Mouse (Mus musculus) hindbrain, embryonic 12.5 days (tissue): ENCODE data around the gene Gm49318. TPM values are rescaled to one million over a fixed set of nuclear protein-coding genes. Genes with fewer than 3 reads are reported as not detected.
"Not testable (repeated sequence)": the region's sequence is repeated elsewhere in the genome, so short reads cannot be mapped to it uniquely, and the experiment has no call there.

Source experiments
- ATAC-seq: fragments of 200-750 bp; cut with Nextera tagmentation; 2 replicates; pipeline ENCODE4 v1.8.0; 2017; ENCODE audit warnings: moderate TSS enrichment; ENCODE audit not compliant: low FRiP score
- H3K27ac ChIP-seq: fragments of 300-500 bp; sonication (generic); 2 replicates; pipeline ENCODE4 v1.5.1; 2016; ENCODE audit warnings: mild to moderate bottlenecking
- H3K27me3 ChIP-seq: fragments of 300-500 bp; sonication (generic); 2 replicates; pipeline ENCODE4 v1.6.1; 2016; ENCODE audit warnings: mild to moderate bottlenecking
- H3K36me3 ChIP-seq: fragments of 300-500 bp; sonication (generic); 2 replicates; pipeline ENCODE4 v1.6.1; 2016; ENCODE audit warnings: mild to moderate bottlenecking
- H3K4me1 ChIP-seq: fragments of 300-500 bp; sonication (generic); 2 replicates; pipeline ENCODE4 v1.6.1; 2016
- H3K4me2 ChIP-seq: fragments of 300-500 bp; sonication (generic); replicated peaks from 2 replicates; pipeline ENCODE4 v1.6.1; 2016; ENCODE audit warnings: mild to moderate bottlenecking
- H3K4me3 ChIP-seq: fragments of 300-500 bp; sonication (generic); 2 replicates; pipeline ENCODE4 v1.5.1; 2016; ENCODE audit warnings: mild to moderate bottlenecking
- H3K9ac ChIP-seq: fragments of 300-500 bp; sonication (generic); 2 replicates; pipeline ENCODE4 v1.6.1; 2016; ENCODE audit warnings: mild to moderate bottlenecking, moderate library complexity
- H3K9me3 ChIP-seq: fragments of 300-500 bp; sonication (generic); replicated peaks from 2 replicates; pipeline ENCODE4 v1.6.1; 2016; ENCODE audit warnings: mild to moderate bottlenecking
- WGBS: fragments of 180-500 bp; shearing (Covaris S2); methylation state at CpG from one replicate; pipeline ENCODE4 v1.1.7; 2016; 5-methylcytosine and 5-hydroxymethylcytosine counted together
- polyA plus RNA-seq: library from polyadenylated mRNA; unstranded; fragments of >200 nt; fragmentation: Nextera tagmentation; extraction: Ambion mirVana; gene quantifications from 2 replicates; pipeline ENCODE4 v1.2.1, GENCODE M21; 2016

Gene Gm49318
- polyA plus RNA-seq, 1 experiment from 2014 or later: not detected

- Histone ChIP-seq H3K4me3 (no peak overlapping the region), H3K9ac (no peak overlapping the region), H3K4me2 (no peak overlapping the region), H3K4me1 (peaks cover 7% of the 10 kb centered on the region), H3K27me3 (peaks cover 4% of the 10 kb centered on the region; the same call in 1 of the 2 replicates), H3K36me3 (no peaks in the 10 kb centered on the region), H3K9me3 (no peaks in the 10 kb centered on the region), H3K27ac (no peak overlapping the region)
- WGBS: 87% methylated on average over 7 of the region's 7 CpGs
- no peak for ATAC-seq
These were observed 18.9 kb upstream of the Gm49318 start for GRCm38 (mm10) chr9:22089986-22090385.

- Histone ChIP-seq H3K4me3 (no peak overlapping the region), H3K36me3 (no peaks in the 10 kb centered on the region), H3K4me1 (peaks cover 7% of the 10 kb centered on the region), H3K27me3 (peaks cover 4% of the 10 kb centered on the region; the same call in 1 of the 2 replicates), H3K27ac (no peak overlapping the region), H3K4me2 (no peak overlapping the region), H3K9me3 (no peaks in the 10 kb centered on the region), H3K9ac (no peak overlapping the region)
- no peak for ATAC-seq
- 99% methylated on average over 7 of the region's 7 CpGs for WGBS
These were observed 18.2 kb upstream of the Gm49318 start for GRCm38 (mm10) chr9:22089281-22089680.

- WGBS: 78% methylated on average over 2 of the region's 2 CpGs
- ATAC-seq: no peak
These were observed 16.1 kb upstream of the Gm49318 start for GRCm38 (mm10) chr9:22087034-22087618.

GRCm38 (mm10) chr9:22086012-22086411 is 15.0 kb upstream of the Gm49318 start:
- peak overlapping the region; percentile 81 for H3K4me3 ChIP-seq
- ATAC-seq: no peak
- peaks cover 7% of the 10 kb centered on the region for H3K4me1 ChIP-seq
- peak overlapping the region; percentile 61 for H3K4me2 ChIP-seq
- no peaks in the 10 kb centered on the region for H3K27me3 ChIP-seq
- H3K27ac ChIP-seq: no peak overlapping the region
- peaks cover 4% of the 10 kb centered on the region; the same call in 1 of the 2 replicates for H3K36me3 ChIP-seq
- H3K9me3 ChIP-seq: no peaks in the 10 kb centered on the region
- 84% methylated on average over 6 of the region's 6 CpGs for WGBS
- H3K9ac ChIP-seq: peak overlapping the region; percentile 80

More at GRCm38 (mm10) chr9:22087034-22087618, 16.1 kb upstream of the Gm49318 start:
- Histone ChIP-seq H3K4me3 (no peak overlapping the region), H3K4me1 (peaks cover 7% of the 10 kb centered on the region), H3K9ac (no peak overlapping the region), H3K9me3 (no peaks in the 10 kb centered on the region), H3K4me2 (no peak overlapping the region), H3K27ac (no peak overlapping the region), H3K27me3 (no peaks in the 10 kb centered on the region), H3K36me3 (peaks cover 4% of the 10 kb centered on the region; the same call in 1 of the 2 replicates)

- peak within 1 kb of the TSS; percentile 80 for H3K9ac ChIP-seq
- H3K36me3 ChIP-seq: peaks cover 9% of the 10 kb centered on the region
- peak within 1 kb of the TSS; percentile 81 for H3K4me3 ChIP-seq
- no peaks in the 10 kb centered on the region for H3K27me3 ChIP-seq
- peak within 1 kb of the TSS; percentile 61 for H3K4me2 ChIP-seq
- peak within 1 kb of the TSS; percentile 79 for H3K27ac ChIP-seq
- no peaks in the 10 kb centered on the region for H3K9me3 ChIP-seq
- peak; percentile 99 for ATAC-seq
- H3K4me1 ChIP-seq: peaks cover 7% of the 10 kb centered on the region
- under 1% methylated on average over 48 of the region's 48 CpGs for WGBS
These were observed 14.2 kb upstream of the Gm49318 start, which contains the start of gene Ecsit for GRCm38 (mm10) chr9:22085022-22085834. Gene Ecsit, minus strand, starts transcription at chr9:22085438.

- no peaks in the 10 kb centered on the region for H3K27me3 ChIP-seq
- ATAC-seq: no peak
- H3K4me1 ChIP-seq: peaks cover 7% of the 10 kb centered on the region
- H3K9ac ChIP-seq: peak overlapping the region; percentile 80
- H3K4me2 ChIP-seq: peak overlapping the region; percentile 61
- 37% methylated on average over 4 of the region's 4 CpGs for WGBS
- no peak overlapping the region for H3K27ac ChIP-seq
- H3K4me3 ChIP-seq: peak overlapping the region; percentile 81
- H3K36me3 ChIP-seq: peaks cover 14% of the 10 kb centered on the region
- H3K9me3 ChIP-seq: no peaks in the 10 kb centered on the region
These were observed 13.6 kb upstream of the Gm49318 start for GRCm38 (mm10) chr9:22084667-22085021.

GRCm38 (mm10) chr9:22076223-22076622 is 5.2 kb upstream of the Gm49318 start:
- Histone ChIP-seq H3K4me1 (no peaks in the 10 kb centered on the region), H3K36me3 (peaks cover 46% of the 10 kb centered on the region), H3K4me2 (no peak overlapping the region), H3K27me3 (no peaks in the 10 kb centered on the region), H3K9ac (no peak overlapping the region), H3K9me3 (no peaks in the 10 kb centered on the region), H3K4me3 (no peak overlapping the region), H3K27ac (no peak overlapping the region)
- 94% methylated on average over 23 of the region's 23 CpGs for WGBS
- no peak for ATAC-seq

- peaks cover 46% of the 10 kb centered on the region for H3K36me3 ChIP-seq
- not testable (repeated sequence) for H3K4me2 ChIP-seq
These were observed 4.7 kb upstream of the Gm49318 start for GRCm38 (mm10) chr9:22075778-22076177.

GRCm38 (mm10) chr9:22072276-22072675 is 1.2 kb upstream of the Gm49318 start:
- H3K9me3 ChIP-seq: no peaks in the 10 kb centered on the region
- no peak overlapping the region for H3K27ac ChIP-seq
- 93% methylated on average over 4 of the region's 4 CpGs for WGBS
- no peaks in the 10 kb centered on the region for H3K27me3 ChIP-seq
- peaks cover 44% of the 10 kb centered on the region for H3K36me3 ChIP-seq
- no peak for ATAC-seq
- no peak overlapping the region for H3K4me2 ChIP-seq
- H3K4me3 ChIP-seq: no peak overlapping the region
- H3K4me1 ChIP-seq: peaks cover 15% of the 10 kb centered on the region
- H3K9ac ChIP-seq: no peak overlapping the region; the same call in 1 of the 2 replicates

More at GRCm38 (mm10) chr9:22075778-22076177, 4.7 kb upstream of the Gm49318 start:
- not testable (repeated sequence) for H3K9me3 ChIP-seq, H3K9ac ChIP-seq, H3K27me3 ChIP-seq, H3K4me3 ChIP-seq, ATAC-seq, H3K4me1 ChIP-seq, H3K27ac ChIP-seq
- 81% methylated on average over 5 of the region's 5 CpGs for WGBS

- no peak; the same call in 1 of the 2 replicates for ATAC-seq
- peaks cover 47% of the 10 kb centered on the region for H3K36me3 ChIP-seq
- H3K4me2 ChIP-seq: peak overlapping the region; percentile 60
- H3K27ac ChIP-seq: peak overlapping the region; percentile 97
- peak overlapping the region; percentile 78 for H3K4me3 ChIP-seq
- H3K27me3 ChIP-seq: no peaks in the 10 kb centered on the region
- no peaks in the 10 kb centered on the region for H3K9me3 ChIP-seq
- H3K4me1 ChIP-seq: peaks cover 15% of the 10 kb centered on the region
- 72% methylated on average over 4 of the region's 4 CpGs for WGBS
- peak overlapping the region; percentile 83; the same call in 1 of the 2 replicates for H3K9ac ChIP-seq
These were observed 1.0 kb downstream of the Gm49318 start for GRCm38 (mm10) chr9:22069881-22070553.

GRCm38 (mm10) chr9:22067195-22067594 is 3.9 kb downstream of the Gm49318 start:
- H3K4me3 ChIP-seq: no peak overlapping the region
- H3K36me3 ChIP-seq: peaks cover 50% of the 10 kb centered on the region
- H3K9me3 ChIP-seq: no peaks in the 10 kb centered on the region
- H3K27me3 ChIP-seq: no peaks in the 10 kb centered on the region
- no peak overlapping the region for H3K27ac ChIP-seq
- ATAC-seq: no peak
- peaks cover 15% of the 10 kb centered on the region for H3K4me1 ChIP-seq
- no peak overlapping the region for H3K4me2 ChIP-seq
- 85% methylated on average over 5 of the region's 5 CpGs for WGBS
- H3K9ac ChIP-seq: no peak overlapping the region

- Histone ChIP-seq H3K4me2 (no peak overlapping the region), H3K36me3 (peaks cover 56% of the 10 kb centered on the region), H3K27ac (no peak overlapping the region), H3K9me3 (no peaks in the 10 kb centered on the region), H3K9ac (no peak overlapping the region), H3K27me3 (no peaks in the 10 kb centered on the region), H3K4me3 (no peak overlapping the region), H3K4me1 (peaks cover 15% of the 10 kb centered on the region)
- 86% methylated on average over 3 of the region's 3 CpGs for WGBS
- no peak for ATAC-seq
These were observed 4.6 kb downstream of the Gm49318 start for GRCm38 (mm10) chr9:22066433-22066832.
